Mouse (Mus musculus): ENCODE measurements at regions not wholly inside any gene's neighbourhood (a gene's known extent, or its start where the extent isn't known, plus 50 kb on each side); places are given as distances from the start of the nearest gene placed in this dataset.

GRCm38 (mm10) chr16:84629868-84630267 is 105.7 kb downstream of the Mrpl39 start:
- no peak for TF ChIP-seq CTCF (conservative IDR thresholded peaks at IDR 0.05; ENCODE audit: insufficient read depth, insufficient read length, low read depth, low read length)
- no peak for TF ChIP-seq POLR2A (IDR thresholded peaks at IDR 0.05; ENCODE audit: low read depth, low read length)
